Mouse (Mus musculus): ENCODE results near the gene Slc35f1.

DNA sequence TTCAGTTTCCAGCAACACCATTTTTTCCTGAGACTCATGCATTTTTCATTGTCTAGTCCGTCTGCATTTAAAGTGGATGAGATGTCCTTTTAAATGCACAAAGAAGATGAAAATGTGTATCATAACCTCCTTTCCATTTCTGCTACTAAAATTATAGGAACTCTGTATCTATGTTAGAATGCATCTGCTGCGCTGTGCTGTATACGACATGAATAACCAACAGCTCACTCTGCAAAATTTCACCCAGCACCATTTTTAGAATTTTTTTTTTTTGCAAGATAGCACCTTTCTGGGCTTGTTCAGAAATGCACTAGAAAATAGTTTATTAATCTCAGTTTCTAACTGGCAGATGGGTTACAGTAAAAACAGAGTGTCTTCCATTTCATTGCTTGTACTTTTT, 236.0 kb downstream of the Slc35f1 start:
- TF ChIP-seq CTCF (IDR thresholded peaks at IDR 0.05; ENCODE audit: borderline replicate concordance, insufficient read depth, low read depth, low read length) (no peak), POLR2A (IDR thresholded peaks at IDR 0.05; ENCODE audit: borderline replicate concordance, insufficient read depth, low read length) (no peak)

All from cerebellum, adult 2 months (tissue).